Mouse (Mus musculus): ENCODE results near the gene P3h1. TPM values are rescaled to one million over a fixed set of nuclear protein-coding genes. Genes with fewer than 3 reads are reported as not detected.

P3h1 gene
- polyA plus RNA-seq, 1 experiment from 2014 or later, result 58.0 TPM

GRCm38 (mm10) chr4:119239181-119239682 lies 6.5 kb downstream of the P3h1 start:
- Histone ChIP-seq H3K27ac (peak overlapping the region; percentile 82), H3K9ac (peak overlapping the region; percentile 58; the same call in 1 of the 2 replicates)
- WGBS, result 37% methylated on average over 12 of the region's 12 CpGs

GRCm38 (mm10) chr4:119241664-119242063 lies 8.9 kb downstream of the P3h1 start:
- Histone ChIP-seq H3K36me3 (peaks cover 87% of the 10 kb centered on the region), H3K4me2 (no peak overlapping the region), H3K9me3 (no peaks in the 10 kb centered on the region), H3K9ac (no peak overlapping the region), H3K4me1 (peaks cover 4% of the 10 kb centered on the region), H3K27ac (no peak overlapping the region), H3K27me3 (no peaks in the 10 kb centered on the region), H3K4me3 (no peak overlapping the region)
- ATAC-seq (ENCODE audit: insufficient number of reproducible peaks, insufficient read depth, low FRiP score, low TSS enrichment, low read depth), result no peak
- 91% methylated on average over 14 of the region's 14 CpGs for WGBS

More at GRCm38 (mm10) chr4:119239181-119239682, 6.5 kb downstream of the P3h1 start:
- Histone ChIP-seq H3K36me3 (peaks cover 72% of the 10 kb centered on the region), H3K9me3 (no peaks in the 10 kb centered on the region), H3K27me3 (no peaks in the 10 kb centered on the region), H3K4me3 (no peak overlapping the region), H3K4me1 (peaks cover 9% of the 10 kb centered on the region), H3K4me2 (peak overlapping the region; percentile 20; the same call in 1 of the 2 replicates)
- peak; percentile 26 for ATAC-seq (ENCODE audit: insufficient number of reproducible peaks, insufficient read depth, low FRiP score, low TSS enrichment, low read depth)

GRCm38 (mm10) chr4:119242571-119242970 lies 9.9 kb downstream of the P3h1 start:
- H3K4me2 ChIP-seq, result no peak overlapping the region
- H3K27ac ChIP-seq, result no peak overlapping the region
- no peak overlapping the region for H3K9ac ChIP-seq
- peaks cover 13% of the 10 kb centered on the region for H3K4me1 ChIP-seq
- ATAC-seq (ENCODE audit: insufficient number of reproducible peaks, insufficient read depth, low FRiP score, low TSS enrichment, low read depth), result no peak
- H3K27me3 ChIP-seq, result no peaks in the 10 kb centered on the region
- WGBS, result 93% methylated on average over 12 of the region's 12 CpGs
- H3K4me3 ChIP-seq, result no peak overlapping the region
- H3K36me3 ChIP-seq, result peaks cover 86% of the 10 kb centered on the region
- H3K9me3 ChIP-seq, result no peaks in the 10 kb centered on the region

GRCm38 (mm10) chr4:119244468-119245240 lies 11.9 kb downstream of the P3h1 start:
- Histone ChIP-seq H3K9me3 (no peaks in the 10 kb centered on the region), H3K27me3 (no peaks in the 10 kb centered on the region), H3K36me3 (peaks cover 85% of the 10 kb centered on the region), H3K4me1 (peaks cover 18% of the 10 kb centered on the region), H3K4me2 (no peak overlapping the region), H3K9ac (no peak overlapping the region), H3K27ac (no peak overlapping the region), H3K4me3 (no peak overlapping the region)
- 84% methylated on average over 22 of the region's 22 CpGs for WGBS
- ATAC-seq (ENCODE audit: insufficient number of reproducible peaks, insufficient read depth, low FRiP score, low TSS enrichment, low read depth), result no peak

GRCm38 (mm10) chr4:119245556-119245955 lies 12.8 kb downstream of the P3h1 start:
- Histone ChIP-seq H3K9ac (no peak overlapping the region), H3K27ac (no peak overlapping the region), H3K27me3 (no peaks in the 10 kb centered on the region), H3K4me1 (peaks cover 18% of the 10 kb centered on the region), H3K4me2 (no peak overlapping the region), H3K36me3 (peaks cover 79% of the 10 kb centered on the region), H3K4me3 (no peak overlapping the region), H3K9me3 (no peaks in the 10 kb centered on the region)
- no peak for ATAC-seq (ENCODE audit: insufficient number of reproducible peaks, insufficient read depth, low FRiP score, low TSS enrichment, low read depth)
- 80% methylated on average over 7 of the region's 7 CpGs for WGBS

GRCm38 (mm10) chr4:119245961-119246360 lies 13.2 kb downstream of the P3h1 start:
- WGBS, result 88% methylated on average over 9 of the region's 9 CpGs
- no peak overlapping the region for H3K9ac ChIP-seq
- no peaks in the 10 kb centered on the region for H3K9me3 ChIP-seq
- no peaks in the 10 kb centered on the region for H3K27me3 ChIP-seq
- no peak overlapping the region for H3K4me2 ChIP-seq
- no peak overlapping the region for H3K4me3 ChIP-seq
- H3K4me1 ChIP-seq, result peaks cover 18% of the 10 kb centered on the region
- no peak for ATAC-seq (ENCODE audit: insufficient number of reproducible peaks, insufficient read depth, low FRiP score, low TSS enrichment, low read depth)
- peaks cover 75% of the 10 kb centered on the region for H3K36me3 ChIP-seq
- no peak overlapping the region for H3K27ac ChIP-seq

- 70% methylated on average over 14 of the region's 14 CpGs for WGBS
- ATAC-seq (ENCODE audit: insufficient number of reproducible peaks, insufficient read depth, low FRiP score, low TSS enrichment, low read depth), result no peak
- peaks cover 67% of the 10 kb centered on the region for H3K36me3 ChIP-seq
These were observed 14.0 kb downstream of the P3h1 start for GRCm38 (mm10) chr4:119246688-119247225.

GRCm38 (mm10) chr4:119247462-119248235 lies 14.9 kb downstream of the P3h1 start:
- Histone ChIP-seq H3K36me3 (peaks cover 58% of the 10 kb centered on the region), H3K9me3 (no peaks in the 10 kb centered on the region), H3K27ac (peak overlapping the region; percentile 60; the same call in 1 of the 2 replicates), H3K4me2 (no peak overlapping the region), H3K9ac (0 out of 2 replicates have a peak overlapping the region, but pooled peaks have one; percentile 32), H3K4me1 (peaks cover 18% of the 10 kb centered on the region), H3K27me3 (no peaks in the 10 kb centered on the region), H3K4me3 (no peak overlapping the region)
- peak; percentile 35; the same call in 1 of the 2 replicates for ATAC-seq (ENCODE audit: insufficient number of reproducible peaks, insufficient read depth, low FRiP score, low TSS enrichment, low read depth)
- WGBS, result 30% methylated on average over 13 of the region's 13 CpGs

More at GRCm38 (mm10) chr4:119246688-119247225, 14.0 kb downstream of the P3h1 start:
- Histone ChIP-seq H3K4me1 (peaks cover 18% of the 10 kb centered on the region), H3K9me3 (no peaks in the 10 kb centered on the region), H3K4me2 (no peak overlapping the region), H3K4me3 (no peak overlapping the region), H3K9ac (peak overlapping the region; percentile 51; the same call in 1 of the 2 replicates), H3K27me3 (no peaks in the 10 kb centered on the region), H3K27ac (no peak overlapping the region)

- H3K4me1 ChIP-seq, result peaks cover 19% of the 10 kb centered on the region
- no peak overlapping the region for H3K4me3 ChIP-seq
- WGBS, result 82% methylated on average over 11 of the region's 11 CpGs
- H3K9ac ChIP-seq, result no peak overlapping the region
- peaks cover 51% of the 10 kb centered on the region for H3K36me3 ChIP-seq
- no peak overlapping the region for H3K4me2 ChIP-seq
- H3K27me3 ChIP-seq, result no peaks in the 10 kb centered on the region
- no peak for ATAC-seq (ENCODE audit: insufficient number of reproducible peaks, insufficient read depth, low FRiP score, low TSS enrichment, low read depth)
- no peak overlapping the region for H3K27ac ChIP-seq
- H3K9me3 ChIP-seq, result no peaks in the 10 kb centered on the region
These were observed 15.8 kb downstream of the P3h1 start for GRCm38 (mm10) chr4:119248407-119248965.

- WGBS, result 67% methylated on average over 7 of the region's 7 CpGs
- H3K4me3 ChIP-seq, result no peak overlapping the region
- H3K4me1 ChIP-seq, result peaks cover 33% of the 10 kb centered on the region
- H3K27ac ChIP-seq, result no peak overlapping the region
- H3K27me3 ChIP-seq, result no peaks in the 10 kb centered on the region
- peaks cover 15% of the 10 kb centered on the region for H3K36me3 ChIP-seq
- H3K9me3 ChIP-seq, result no peaks in the 10 kb centered on the region
- no peak for ATAC-seq (ENCODE audit: insufficient number of reproducible peaks, insufficient read depth, low FRiP score, low TSS enrichment, low read depth)
- H3K4me2 ChIP-seq, result no peak overlapping the region
- no peak overlapping the region for H3K9ac ChIP-seq
These were observed 19.5 kb downstream of the P3h1 start for GRCm38 (mm10) chr4:119252025-119252808.
